Mouse (Mus musculus): ENCODE results near the gene Maml1. TPM values are rescaled to one million over a fixed set of nuclear protein-coding genes. Genes with fewer than 3 reads are reported as not detected.

Gene Maml1
- total and polyA plus RNA-seq, 3 experiments, result 6.1 to 44.8 (median 17.8) TPM

GRCm38 (mm10) chr11:50206037-50206436 lies 86.1 kb downstream of the Maml1 start:
- H3K27me3 ChIP-seq (ENCODE audit: insufficient read depth, low read length), result no peaks in the 10 kb centered on the region
- no peak overlapping the region for H3K4me3 ChIP-seq (ENCODE audit: low read depth, low read length)
- ATAC-seq (ENCODE audit: extremely low read depth, insufficient number of reproducible peaks, low FRiP score, poor library complexity, severe bottlenecking) (no peak), DNase-seq (ENCODE audit: low spot score) (no peak)
- H3K9me3 ChIP-seq (replicated peaks), result no peaks in the 10 kb centered on the region
- peaks cover 80% of the 10 kb centered on the region for H3K36me3 ChIP-seq (replicated peaks)
- peaks cover 38% of the 10 kb centered on the region for H3K4me1 ChIP-seq (ENCODE audit: insufficient read depth, low read depth, low read length)
- TF ChIP-seq GATA1 (IDR thresholded peaks at IDR 0.05; ENCODE audit: borderline replicate concordance, low read length), result no peak
- no peak for TF ChIP-seq TAL1 (conservative IDR thresholded peaks at IDR 0.05; ENCODE audit: low read depth, low read length)
- no peak for TF ChIP-seq CTCF (IDR thresholded peaks at IDR 0.05; ENCODE audit: low read depth, low read length)
- no peak for TF ChIP-seq GATA2 (IDR thresholded peaks at IDR 0.05; ENCODE audit: borderline replicate concordance, low read depth, low read length)
- TF ChIP-seq POLR2AphosphoS5 (IDR thresholded peaks at IDR 0.05; ENCODE audit: insufficient replicate concordance, low read depth, low read length), result no peak

Other genes starting within 250 kb of the Maml1 start
- gene Tbc1d9b, start 160.9 kb downstream of the Maml1 start, total RNA-seq (2014; fragmentation: Nextera tagmentation), result 84.8 and 113 TPM in 2 replicates
- gene Tbc1d9b, start 160.9 kb downstream of the Maml1 start, total RNA-seq (2017), result 83.1 and 97.7 TPM in 2 replicates
- gene Tbc1d9b, start 160.9 kb downstream of the Maml1 start, polyA plus RNA-seq (2012), result 84.5 and 137 TPM in 2 replicates
- 44.8 and 63.7 TPM in 2 replicates for gene Mrnip, start 117.9 kb downstream of the Maml1 start, total RNA-seq (2014; fragmentation: Nextera tagmentation)
- 17.4 and 17.6 TPM in 2 replicates for gene Mrnip, start 117.9 kb downstream of the Maml1 start, total RNA-seq (2017)
- gene Mrnip, start 117.9 kb downstream of the Maml1 start, polyA plus RNA-seq (2012), result 6.5 and 10.6 TPM in 2 replicates
- 118 and 252 TPM in 2 replicates for gene Sqstm1, start 81.5 kb downstream of the Maml1 start, total RNA-seq (2014; fragmentation: Nextera tagmentation)
- 663 and 687 TPM in 2 replicates for gene Sqstm1, start 81.5 kb downstream of the Maml1 start, total RNA-seq (2017)
- gene Sqstm1, start 81.5 kb downstream of the Maml1 start, polyA plus RNA-seq (2012), result 134 and 138 TPM in 2 replicates
- gene Mgat4b, start 81.4 kb downstream of the Maml1 start, total RNA-seq (2014; fragmentation: Nextera tagmentation), result 18.4 and 24.2 TPM in 2 replicates
- gene Mgat4b, start 81.4 kb downstream of the Maml1 start, total RNA-seq (2017), result 15.6 and 18.3 TPM in 2 replicates
- gene Mgat4b, start 81.4 kb downstream of the Maml1 start, polyA plus RNA-seq (2012), result 106 and 120 TPM in 2 replicates
- not detected in 2 replicates for gene Ltc4s, start 53.7 kb downstream of the Maml1 start, total RNA-seq (2014; fragmentation: Nextera tagmentation)
- gene Ltc4s, start 53.7 kb downstream of the Maml1 start, total RNA-seq (2017), result not detected in 2 replicates
- gene Ltc4s, start 53.7 kb downstream of the Maml1 start, polyA plus RNA-seq (2012), result not detected in 2 replicates
- 369 and 385 TPM in 2 replicates for gene Canx, start 33.4 kb upstream of the Maml1 start, total RNA-seq (2014; fragmentation: Nextera tagmentation)
- gene Canx, start 33.4 kb upstream of the Maml1 start, total RNA-seq (2017), result 393 and 558 TPM in 2 replicates
- gene Canx, start 33.4 kb upstream of the Maml1 start, polyA plus RNA-seq (2012), result 39.0 and 61.0 TPM in 2 replicates
- not detected in 2 replicates for gene Cby3, start 62.2 kb upstream of the Maml1 start, total RNA-seq (2014; fragmentation: Nextera tagmentation)
- gene Cby3, start 62.2 kb upstream of the Maml1 start, total RNA-seq (2017), result not detected in 2 replicates
- not detected in 2 replicates for gene Cby3, start 62.2 kb upstream of the Maml1 start, polyA plus RNA-seq (2012)
- 360 and 411 TPM in 2 replicates for gene Hnrnph1, start 84.7 kb upstream of the Maml1 start, total RNA-seq (2014; fragmentation: Nextera tagmentation)
- gene Hnrnph1, start 84.7 kb upstream of the Maml1 start, total RNA-seq (2017), result 498 and 593 TPM in 2 replicates
- gene Hnrnph1, start 84.7 kb upstream of the Maml1 start, polyA plus RNA-seq (2012), result 203 and 230 TPM in 2 replicates
- gene Rufy1, start 138.8 kb upstream of the Maml1 start, total RNA-seq (2014; fragmentation: Nextera tagmentation), result 13.8 and 26.1 TPM in 2 replicates
- gene Rufy1, start 138.8 kb upstream of the Maml1 start, total RNA-seq (2017), result 29.3 and 31.4 TPM in 2 replicates
- 8.3 and 8.7 TPM in 2 replicates for gene Rufy1, start 138.8 kb upstream of the Maml1 start, polyA plus RNA-seq (2012)